Mouse (Mus musculus): ENCODE data around the gene 1700025C18Rik.

Gene 1700025C18Rik

DNA sequence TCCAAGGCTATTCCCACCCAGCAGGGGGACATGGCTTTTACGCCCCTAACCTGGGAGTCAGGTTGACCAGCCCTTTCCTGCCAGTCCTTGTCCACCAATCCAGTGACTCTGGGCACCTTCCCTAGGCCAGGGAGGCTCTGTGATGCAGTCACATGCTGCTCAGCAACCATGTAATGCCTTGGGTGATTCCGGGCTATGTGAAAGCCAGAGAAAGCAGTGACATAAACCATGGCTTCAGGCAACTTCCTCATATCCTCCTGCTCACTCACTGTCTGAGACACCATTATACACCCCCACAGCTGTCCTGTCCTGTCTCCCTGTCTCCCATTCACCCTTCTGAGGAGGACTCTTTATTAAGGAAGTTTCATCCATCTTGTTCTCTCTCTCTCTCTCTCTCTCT, at the start of gene 1700025C18Rik:
Gene 1700025C18Rik, minus strand, starts transcription at position 101 of the 400 bp plus-strand sequence.
- DNase-seq: no peak

DNA sequence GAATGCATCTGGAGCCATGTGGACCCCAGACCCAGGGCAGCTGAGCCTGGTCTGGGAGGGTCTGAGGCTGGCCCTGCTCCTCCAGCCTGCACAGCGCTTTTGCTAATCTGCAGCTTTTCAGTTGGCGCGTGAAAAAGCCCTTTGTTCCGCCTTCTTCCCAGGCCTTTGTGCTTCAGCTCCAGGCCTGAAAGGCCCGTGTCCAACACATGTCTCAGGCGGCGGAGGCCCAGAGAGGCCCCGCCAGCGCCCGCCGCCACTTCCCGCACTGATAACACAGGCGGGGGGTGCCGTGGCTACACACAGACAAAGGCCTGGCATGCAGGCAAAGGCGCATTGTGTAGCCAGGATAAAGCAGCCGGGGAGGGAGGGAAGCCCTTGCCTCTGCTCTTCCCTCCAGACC, 45.5 kb upstream of the 1700025C18Rik start:
- DNase-seq: no peak

DNA sequence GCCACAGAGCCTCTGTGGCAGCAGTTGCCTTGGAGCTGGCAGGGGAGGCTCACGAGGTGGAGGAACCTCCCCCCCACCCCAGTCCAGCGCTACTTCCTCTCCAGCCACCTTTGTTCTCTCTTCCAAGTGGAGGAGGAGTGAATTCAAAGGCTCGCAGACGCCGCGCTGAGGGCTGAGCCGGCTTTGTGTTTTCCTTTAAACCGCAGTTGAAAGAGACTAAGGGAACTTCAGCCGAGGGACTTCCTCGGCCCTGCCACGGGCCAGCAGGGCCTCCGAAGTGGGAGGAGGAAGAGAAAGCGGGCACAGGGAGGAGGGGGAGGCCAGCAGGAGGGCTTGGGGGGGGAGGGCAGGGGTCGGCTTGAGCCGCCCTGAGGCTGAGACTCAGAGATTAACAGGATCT, 43.0 kb upstream of the 1700025C18Rik start:
- peak; percentile 16 to 53 for DNase-seq

DNA sequence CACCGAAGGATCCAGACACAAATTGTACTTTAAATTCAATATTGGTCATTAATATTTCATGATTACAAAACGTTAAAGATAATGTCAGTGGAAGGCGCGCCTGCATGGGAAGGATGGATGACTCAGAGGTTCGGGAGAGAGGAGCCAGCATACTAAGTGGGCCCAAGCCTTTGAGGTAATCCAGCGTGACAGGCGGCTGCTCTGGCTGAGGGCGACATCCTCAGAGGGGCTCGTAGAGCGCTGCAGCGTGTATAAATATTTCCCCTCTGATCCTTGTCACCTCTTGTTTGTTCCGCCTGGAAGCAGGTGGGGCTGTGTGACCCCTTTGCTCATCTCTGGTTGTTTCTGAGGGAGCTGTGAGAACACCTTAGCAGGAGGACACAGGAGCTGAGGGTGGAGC, 40.9 kb upstream of the 1700025C18Rik start:
- no peak for DNase-seq

DNA sequence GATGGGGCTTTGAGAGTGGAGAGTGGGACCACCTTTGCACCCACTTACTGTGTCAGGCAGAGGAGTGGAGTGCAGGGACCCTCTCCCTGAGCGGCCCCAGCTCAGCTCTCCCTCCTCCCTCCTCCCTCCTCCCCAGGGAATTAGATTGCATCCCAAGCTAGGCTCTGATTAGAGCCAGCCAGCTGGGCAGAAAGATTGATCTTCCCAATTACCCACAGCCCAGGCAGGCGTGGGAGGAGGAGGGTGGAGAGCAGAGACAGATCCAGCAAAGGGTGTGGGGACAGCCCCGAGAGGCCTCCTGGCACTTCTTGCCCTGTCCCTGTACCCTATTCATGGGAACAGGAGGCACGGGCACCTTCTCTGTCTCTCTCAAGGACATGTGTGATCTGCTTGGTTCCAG, 38.6 kb upstream of the 1700025C18Rik start:
- no peak for DNase-seq

DNA sequence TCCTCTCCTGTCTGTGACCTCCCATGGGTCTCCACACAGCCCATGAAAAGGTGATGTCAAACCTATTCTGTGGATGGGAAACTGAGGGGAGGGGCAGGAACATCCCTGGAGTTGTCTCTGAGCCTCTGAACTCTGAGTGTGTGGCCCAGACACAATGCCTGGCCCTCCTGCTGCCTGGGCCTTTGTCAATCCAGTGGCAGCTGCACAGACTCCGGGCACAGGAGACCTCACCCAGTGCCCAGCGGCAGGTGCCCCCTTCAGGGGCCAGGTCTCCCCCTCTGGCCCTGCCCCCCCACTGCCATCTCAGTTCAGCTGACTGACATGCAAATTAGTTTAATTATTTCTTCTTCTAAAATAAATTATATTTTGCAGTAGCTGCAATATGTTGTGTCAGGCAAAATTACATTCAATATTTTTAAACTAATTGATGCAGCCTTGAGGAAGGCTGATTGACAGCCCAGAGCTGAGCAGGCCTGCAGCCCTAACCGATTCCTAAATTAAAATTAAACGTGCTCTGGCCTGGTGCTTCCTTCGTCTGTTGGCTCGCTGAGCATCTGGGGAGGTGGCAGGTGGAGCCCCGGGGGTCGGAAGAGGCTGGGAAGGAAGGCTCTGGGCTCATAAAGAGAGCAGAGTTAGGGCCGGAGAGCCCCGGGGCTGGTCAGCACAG, 36.5 kb upstream of the 1700025C18Rik start:
- DNase-seq: no peak

DNA sequence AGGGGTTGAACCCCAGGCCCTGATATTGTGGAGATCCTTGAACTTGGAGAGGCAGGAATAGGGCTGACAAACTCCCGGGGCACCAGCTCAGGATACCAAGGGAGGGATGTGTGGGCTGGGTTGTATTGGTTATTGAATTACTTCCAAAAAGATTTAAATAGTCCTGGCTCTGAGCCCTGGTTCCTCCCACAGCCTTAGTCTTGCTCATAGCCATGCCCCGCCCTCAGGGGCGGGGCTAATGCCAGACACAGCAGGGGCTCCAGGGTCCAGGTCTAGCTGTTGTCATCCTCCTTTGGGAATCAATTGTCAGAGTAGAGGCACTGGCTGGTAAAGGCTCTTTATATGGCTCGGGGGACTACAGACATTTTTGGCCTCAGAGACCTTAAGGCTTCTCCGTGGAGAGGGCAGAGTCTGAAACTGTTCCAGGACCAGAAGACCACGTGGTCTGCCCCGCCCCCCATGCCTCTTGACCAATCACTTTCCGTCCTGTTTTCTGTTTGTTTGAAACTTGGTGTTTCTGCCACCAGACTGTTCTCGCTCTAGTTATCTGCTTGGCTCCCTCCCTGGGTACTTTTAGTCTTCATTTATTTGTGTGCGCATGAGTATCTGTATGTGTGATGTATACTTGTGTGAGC, 30.8 kb upstream of the 1700025C18Rik start:
- peak; percentile 27 to 58 for DNase-seq

DNA sequence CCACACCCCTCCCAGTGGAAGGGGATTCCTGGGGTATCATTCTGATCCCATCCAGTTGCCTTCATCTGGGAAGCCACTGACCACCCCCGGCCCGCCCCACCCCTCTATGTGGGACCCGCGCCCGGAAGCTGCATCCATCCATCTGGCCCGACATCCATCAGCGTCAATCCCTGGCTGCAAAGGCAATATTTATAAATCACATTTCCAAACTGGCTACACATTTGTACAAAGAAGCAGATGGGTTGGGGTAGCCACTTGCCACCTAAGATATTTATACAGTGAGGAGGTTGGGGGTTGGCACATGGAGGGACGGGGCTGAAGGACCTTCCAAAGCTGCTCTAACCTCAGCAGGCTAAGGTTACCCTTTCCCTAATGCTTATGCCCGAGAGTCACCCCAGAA, 30.2 kb upstream of the 1700025C18Rik start:
- no peak for DNase-seq

DNA sequence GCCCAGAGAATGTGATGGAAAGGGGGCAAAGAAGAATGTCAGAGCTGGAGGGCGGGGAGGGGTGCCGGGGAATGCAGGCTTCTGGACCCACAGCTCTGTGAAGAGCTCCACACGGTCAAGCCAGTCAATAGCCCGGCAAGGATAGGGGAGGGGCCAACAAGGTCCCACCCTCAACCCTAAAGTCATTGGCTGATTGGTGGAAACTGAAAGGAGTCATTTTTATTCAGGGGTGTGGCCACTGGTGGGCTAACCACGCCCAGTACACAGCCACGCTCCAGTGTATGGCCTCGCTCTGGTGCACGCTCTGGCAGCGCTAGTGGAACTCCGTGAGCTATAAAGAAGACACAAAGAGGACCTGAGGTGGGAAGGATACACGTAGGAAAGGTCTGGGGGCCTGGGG, 23.2 kb upstream of the 1700025C18Rik start:
- DNase-seq: no peak

DNA sequence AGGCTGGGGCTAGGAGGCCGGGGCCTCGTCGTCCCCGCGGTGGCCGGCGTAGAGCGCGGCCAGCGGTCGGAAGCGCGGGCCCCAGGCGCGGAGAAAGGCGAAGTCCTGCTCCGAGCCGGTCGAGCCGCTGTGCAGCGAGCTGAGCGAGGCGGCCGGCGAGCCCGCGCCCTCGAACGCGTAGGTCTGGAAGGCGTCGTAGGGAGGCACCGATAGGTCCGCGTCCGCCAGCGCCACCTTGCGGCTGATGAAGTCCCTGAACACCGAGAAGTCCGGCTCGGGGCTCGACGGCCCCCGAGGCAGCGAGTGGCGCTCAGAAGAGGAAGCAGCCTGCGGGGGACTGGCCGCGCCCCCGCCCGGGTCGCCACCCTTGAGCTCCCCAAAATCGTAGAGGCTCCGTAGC, 21.6 kb upstream of the 1700025C18Rik start:
- peak; percentile 88 to 92 for DNase-seq

DNA sequence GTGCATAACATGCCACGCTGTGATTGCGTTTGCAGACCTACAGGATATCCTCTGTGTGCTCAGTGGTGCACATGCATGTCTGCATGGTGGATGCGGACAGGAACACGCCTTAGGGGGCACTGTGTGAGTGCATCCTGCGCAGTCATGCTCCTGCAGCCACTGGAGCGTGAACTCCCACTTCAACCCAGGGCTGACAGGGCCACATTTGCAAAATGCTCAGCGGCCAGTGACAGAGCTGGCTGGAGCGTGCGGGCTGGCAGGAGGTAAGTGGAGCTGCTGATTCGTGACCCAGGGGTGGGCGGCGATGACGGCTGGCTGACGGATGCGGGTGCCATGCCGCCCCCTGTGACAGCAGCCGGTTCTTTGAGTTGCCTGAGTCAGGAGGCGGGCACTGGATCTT, 16.0 kb upstream of the 1700025C18Rik start:
- peak in 1 of 2 experiments; percentile 48 for DNase-seq

DNA sequence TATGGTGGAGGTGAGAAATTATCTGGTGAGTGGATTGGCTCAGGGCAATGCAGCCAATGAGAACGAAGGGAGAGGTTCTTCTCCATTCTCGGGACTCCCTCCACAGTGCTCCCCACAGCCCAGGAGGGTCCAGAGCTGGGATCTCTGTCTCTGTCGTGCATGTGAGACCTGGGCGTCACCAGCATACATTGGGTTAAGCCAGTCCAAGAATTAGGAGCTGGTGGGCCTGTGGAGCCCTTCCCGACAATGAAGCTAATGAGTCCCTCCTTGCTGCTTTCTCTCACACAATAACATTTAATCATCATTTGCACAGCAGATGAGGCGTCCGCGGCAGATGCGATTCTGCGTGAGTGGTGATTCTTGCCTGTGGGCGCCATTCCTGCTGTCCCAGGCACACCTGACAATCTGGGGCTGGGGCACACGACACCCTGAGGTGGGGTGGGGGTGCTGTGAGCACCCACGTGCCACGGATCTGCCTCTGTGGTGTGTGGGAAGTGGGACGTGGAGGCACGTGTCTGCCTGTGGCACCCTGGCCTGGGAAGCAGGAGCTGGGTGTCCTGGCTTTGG, 15.0 kb upstream of the 1700025C18Rik start:
- no peak for DNase-seq

DNA sequence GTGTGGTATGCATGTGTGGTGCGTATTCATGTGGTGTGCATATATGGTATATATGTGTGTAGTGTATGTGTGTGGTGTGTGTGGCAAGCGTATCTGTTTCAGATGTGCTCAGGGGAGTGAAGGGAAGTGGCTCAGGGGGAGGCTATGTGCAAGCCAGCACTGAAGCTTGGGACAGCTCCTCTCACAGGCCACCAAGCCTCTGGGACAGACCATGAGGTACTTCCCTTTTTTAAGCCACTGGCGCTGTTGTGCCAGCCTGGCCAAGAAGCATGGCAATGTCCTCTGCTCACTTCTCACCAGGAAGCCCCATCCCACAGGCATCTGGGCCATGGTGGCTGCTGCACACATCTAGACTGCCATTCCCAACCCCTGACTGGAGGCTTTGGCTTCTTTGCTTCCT, 12.4 kb upstream of the 1700025C18Rik start:
- no peak for DNase-seq

DNA sequence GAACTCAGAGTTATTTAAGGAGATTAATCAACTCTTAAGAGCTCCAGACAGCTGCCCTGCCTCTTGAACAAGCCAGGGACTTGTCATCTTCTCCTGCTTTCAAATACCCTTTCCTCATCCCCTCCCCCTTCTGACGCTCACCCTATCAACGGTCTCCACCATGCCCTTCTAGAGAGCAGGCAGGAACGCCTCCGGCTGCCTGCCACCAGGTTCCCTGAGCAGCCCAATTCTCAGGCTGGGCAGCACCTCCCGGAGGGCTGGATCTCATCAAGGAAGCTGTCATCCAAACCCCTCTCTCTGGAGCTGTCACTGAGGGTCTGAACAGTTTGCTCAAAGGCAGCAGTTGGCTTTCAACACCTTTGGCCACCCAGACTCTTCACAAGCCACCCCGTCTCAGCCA, 10.2 kb upstream of the 1700025C18Rik start:
- no peak for DNase-seq

DNA sequence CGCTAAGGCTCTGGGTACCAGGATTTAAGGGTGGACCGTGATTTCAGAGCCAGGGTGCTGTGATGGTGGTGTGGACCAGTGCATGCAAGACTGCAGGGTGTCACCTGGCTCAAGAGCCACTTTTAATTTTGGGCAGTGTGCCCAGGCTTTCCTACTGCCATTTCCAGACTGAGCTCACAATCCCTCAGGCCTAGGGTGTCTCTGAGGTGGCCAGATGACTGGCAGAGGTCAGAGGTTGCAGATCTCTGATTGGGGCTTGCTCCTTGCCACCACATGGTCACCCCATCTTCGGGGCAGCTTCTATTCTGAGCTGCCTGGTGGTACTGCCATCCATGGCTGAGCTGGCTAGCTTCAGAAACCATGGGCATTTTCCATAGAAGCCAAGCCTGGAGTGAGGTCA, 8.3 kb upstream of the 1700025C18Rik start:
- peak; percentile 56 to 72 for DNase-seq

DNA sequence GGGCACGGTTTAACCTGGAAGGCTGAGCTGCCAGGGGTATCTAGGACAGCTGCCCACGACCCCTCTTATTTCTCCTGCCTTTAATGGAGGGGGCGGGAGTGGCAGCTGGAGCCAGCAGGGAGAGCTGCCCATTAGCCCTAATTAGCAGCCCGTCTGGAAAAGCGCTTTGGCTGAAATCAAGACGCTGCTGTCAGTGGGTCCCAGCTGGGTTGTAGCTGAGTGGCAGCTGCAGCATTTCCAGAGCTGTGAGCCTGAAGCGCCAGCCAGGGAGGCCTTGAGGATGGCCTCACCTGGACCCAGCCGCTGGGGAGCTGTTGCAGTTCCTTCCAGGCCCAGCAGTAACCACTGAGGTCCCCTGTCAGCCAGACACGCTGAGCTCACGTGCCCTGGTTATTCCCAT, 5.8 kb upstream of the 1700025C18Rik start:
- DNase-seq: no peak

DNA sequence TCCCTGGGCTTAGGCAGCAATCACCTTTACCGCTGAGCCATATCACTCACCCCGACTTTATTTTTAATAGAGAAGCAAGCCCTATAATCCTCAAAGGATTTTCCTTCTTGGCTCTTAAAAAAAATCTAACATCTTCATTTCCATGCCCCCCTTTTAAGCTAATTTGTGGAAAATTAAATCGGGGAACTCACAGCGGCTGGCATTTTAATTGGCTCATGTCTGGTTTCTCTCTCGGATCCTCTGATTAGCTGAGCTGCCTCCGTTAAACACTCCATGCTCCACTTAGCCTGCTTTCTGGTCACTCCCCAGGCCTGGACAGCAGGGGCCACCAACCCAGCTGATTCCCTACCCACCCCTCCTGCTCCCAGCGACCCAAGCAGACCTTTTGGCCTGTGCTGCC, 1.8 kb upstream of the 1700025C18Rik start:
- DNase-seq: no peak

DNA sequence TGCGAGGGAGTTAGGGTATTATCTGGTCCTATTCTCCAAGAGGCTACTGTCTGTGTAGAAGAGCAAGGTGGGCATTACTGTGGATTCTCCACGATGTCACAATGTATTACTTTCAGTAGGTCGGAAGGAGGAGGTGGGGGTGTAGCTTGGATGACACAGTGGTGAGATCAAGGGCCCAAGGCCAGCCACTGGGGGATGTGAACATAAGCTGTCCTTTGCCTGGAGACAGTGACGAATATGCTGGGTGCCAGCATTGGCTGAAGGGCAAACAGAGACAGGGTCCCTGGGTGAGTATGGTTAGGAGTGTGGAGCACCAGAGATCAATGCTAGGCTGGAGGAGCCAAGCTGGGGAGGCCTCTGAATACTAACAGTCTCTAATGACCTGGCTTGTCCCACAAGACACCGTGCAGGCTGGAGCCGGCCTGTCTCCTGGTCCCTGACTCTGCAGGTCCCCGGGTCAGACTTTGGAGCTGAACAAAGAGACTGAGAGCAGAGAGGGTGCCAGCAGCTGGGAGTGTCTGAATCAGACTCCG, 949 bp upstream of the 1700025C18Rik start:
- no peak for DNase-seq

DNA sequence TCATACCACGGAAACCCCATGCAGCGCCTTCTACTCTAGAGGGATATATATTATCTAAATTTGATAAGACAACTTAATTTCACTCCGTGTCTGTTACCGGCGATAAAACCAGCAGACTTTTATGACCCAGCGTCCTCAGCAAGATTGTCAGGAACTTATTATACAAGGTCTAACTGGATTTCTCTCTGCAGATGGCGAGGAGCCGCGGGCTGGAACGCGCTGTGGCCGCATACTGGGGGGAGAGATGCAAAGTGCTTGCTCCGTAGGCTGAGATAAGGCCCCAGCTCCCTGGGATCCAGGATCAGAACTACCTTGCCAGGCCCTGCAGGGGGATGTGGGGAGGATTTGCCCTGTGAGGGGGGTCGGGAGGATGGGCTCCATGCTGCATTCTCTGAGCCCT, 1.1 kb downstream of the 1700025C18Rik start:
- no peak for DNase-seq

DNA sequence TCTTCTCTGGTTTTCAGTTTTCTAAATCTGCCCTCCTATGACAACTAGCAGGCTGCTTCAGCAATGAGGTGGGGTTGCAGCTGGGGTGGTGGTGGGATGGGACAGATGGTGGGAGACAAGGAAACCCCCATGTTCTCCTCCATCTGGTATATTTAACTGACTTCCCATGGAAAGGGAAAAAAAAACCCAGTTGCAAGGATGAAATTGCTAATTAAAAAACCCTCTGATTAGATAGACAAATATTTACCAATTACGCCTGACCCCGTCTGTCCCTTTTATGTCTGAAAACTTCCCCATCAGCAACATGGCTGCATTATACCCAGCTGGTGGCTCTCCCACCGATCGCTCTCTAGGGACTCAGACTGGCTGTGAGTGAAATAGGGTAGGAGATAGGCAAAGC, 3.9 kb downstream of the 1700025C18Rik start:
- DNase-seq: no peak

DNA sequence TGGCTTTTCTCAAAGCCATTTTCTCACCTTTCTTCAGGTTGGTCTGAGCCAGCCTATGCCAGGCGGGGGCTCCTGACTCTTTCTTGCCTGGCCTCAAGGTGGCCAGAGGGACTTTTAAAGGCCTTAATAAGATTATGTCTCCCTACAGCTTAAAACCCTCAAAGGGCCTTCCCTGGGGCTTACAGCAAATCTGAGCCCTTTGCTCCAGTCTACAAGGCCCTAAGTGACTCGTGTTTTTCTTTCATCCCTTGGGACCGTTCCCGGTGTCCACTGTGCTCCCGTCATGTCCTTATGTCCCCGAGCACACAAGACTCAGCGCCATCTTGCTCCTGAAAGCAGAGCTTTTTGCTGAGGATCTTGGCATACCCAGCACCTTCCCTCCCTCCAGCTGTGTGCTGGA, 9.3 kb downstream of the 1700025C18Rik start:
- no peak for DNase-seq

DNA sequence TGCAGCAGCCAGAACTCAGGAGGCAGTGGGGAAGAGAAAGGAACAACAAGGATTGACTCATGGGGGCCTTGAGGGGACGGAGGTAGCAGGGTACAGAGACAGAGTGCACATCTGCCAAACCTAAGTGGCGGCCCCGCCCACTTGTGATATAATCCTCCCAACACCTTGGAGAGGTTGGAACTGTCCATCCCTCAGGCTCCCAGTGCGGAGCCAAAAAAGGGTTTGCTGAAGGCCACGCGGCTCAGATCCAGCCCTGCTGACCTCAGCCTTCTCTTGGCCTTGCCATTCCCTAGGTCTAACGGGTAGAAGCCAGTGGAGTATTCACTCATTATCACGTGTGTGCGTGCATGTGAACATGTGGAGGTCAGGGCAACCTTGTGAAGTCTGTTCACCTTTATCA, 9.9 kb downstream of the 1700025C18Rik start:
- DNase-seq: no peak

DNA sequence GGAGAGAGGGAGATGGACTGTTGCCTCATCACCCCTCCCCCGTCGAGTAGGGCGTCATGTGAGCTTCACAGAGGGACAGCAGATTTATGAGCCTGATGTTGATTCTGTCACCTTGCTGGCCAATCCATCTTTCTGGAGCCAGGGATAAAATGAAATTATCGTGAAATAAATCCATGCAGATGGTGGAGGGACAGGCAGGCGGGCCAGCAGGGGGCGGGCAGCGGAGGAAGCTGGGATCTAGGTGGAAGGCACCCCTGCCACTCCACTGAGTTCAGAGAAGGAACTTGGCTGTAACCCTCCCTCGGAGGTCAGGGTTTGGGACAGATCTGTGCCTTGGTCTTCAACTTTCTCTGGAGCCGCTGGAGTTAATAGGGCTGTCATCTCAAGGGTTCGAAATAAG, 11.9 kb downstream of the 1700025C18Rik start:
- DNase-seq: no peak

DNA sequence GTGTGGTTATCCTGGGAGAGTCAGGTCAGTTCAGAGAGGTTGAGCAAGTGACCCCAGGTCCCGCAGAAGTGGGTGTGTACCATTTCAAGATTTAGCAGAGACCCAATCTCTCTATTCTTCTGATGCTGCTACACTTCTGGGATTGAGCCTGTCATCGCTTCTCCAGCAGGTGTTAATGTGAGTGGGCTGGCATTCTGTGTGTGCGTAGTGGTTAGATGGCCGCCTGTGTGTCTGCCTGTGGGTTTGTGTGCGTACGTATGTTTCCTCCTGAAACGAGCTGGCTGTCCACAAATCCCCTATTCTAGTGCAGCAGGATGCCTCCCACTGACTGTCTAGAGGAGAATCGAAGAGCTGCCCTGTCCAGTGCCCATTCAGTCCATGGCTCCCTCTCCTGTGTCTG, 12.5 kb downstream of the 1700025C18Rik start:
- no peak for DNase-seq

All from kidney, postnatal 25 days (tissue).